Mouse (Mus musculus) forebrain, embryonic 15.5 days (tissue): ENCODE measurements at regions not wholly inside any gene's neighbourhood (a gene's known extent, or its start where the extent isn't known, plus 50 kb on each side); places are given as distances from the start of the nearest gene placed in this dataset.
A peak's percentile ranks its signal among the peaks of the same experiment; 100 is the strongest.

Experiments used
- ATAC-seq: fragments of 200-750 bp; cut with Nextera tagmentation; replicated peaks from 2 replicates; pipeline ENCODE4 v1.8.0; 2017; ENCODE audit warnings: mild to moderate bottlenecking, moderate TSS enrichment, moderate library complexity
- H3K27ac ChIP-seq: fragments of 300-500 bp; sonication (generic); replicated peaks from 2 replicates; pipeline ENCODE4 v1.5.1; 2015; ENCODE audit warnings: mild to moderate bottlenecking, inconsistent platforms
- H3K27me3 ChIP-seq: fragments of 300-500 bp; sonication (generic); 2 replicates; pipeline ENCODE4 v1.6.1; 2015; ENCODE audit warnings: inconsistent platforms
- H3K36me3 ChIP-seq: fragments of 300-500 bp; sonication (generic); 2 replicates; pipeline ENCODE4 v1.6.1; 2015; ENCODE audit warnings: mild to moderate bottlenecking, inconsistent platforms
- H3K4me1 ChIP-seq: fragments of 300-500 bp; sonication (generic); 2 replicates; pipeline ENCODE4 v1.6.1; 2015; ENCODE audit warnings: inconsistent platforms
- H3K4me2 ChIP-seq: fragments of 300-500 bp; sonication (generic); replicated peaks from 2 replicates; pipeline ENCODE4 v1.6.1; 2015; ENCODE audit warnings: mild to moderate bottlenecking, inconsistent platforms
- H3K4me3 ChIP-seq: fragments of 300-500 bp; sonication (generic); 2 replicates; pipeline ENCODE4 v1.5.1; 2015; ENCODE audit warnings: mild to moderate bottlenecking, inconsistent platforms
- H3K9ac ChIP-seq: fragments of 300-500 bp; sonication (generic); replicated peaks from 2 replicates; pipeline ENCODE4 v1.6.1; 2015; ENCODE audit warnings: mild to moderate bottlenecking, inconsistent platforms
- H3K9me3 ChIP-seq: fragments of 300-500 bp; sonication (generic); 2 replicates; pipeline ENCODE4 v1.6.1; 2016; ENCODE audit warnings: inconsistent platforms
- WGBS: fragments of 180-500 bp; shearing (Covaris S2); methylation state at CpG from one replicate; pipeline ENCODE4 v1.1.7; 2015; ENCODE audit warnings: mixed read lengths; 5-methylcytosine and 5-hydroxymethylcytosine counted together

- no peak overlapping the region for H3K9ac ChIP-seq
- ATAC-seq = peak; percentile 9; the same call in 1 of the 2 replicates
- WGBS = 63% methylated on average over 13 of the region's 13 CpGs
- no peaks in the 10 kb centered on the region for H3K27me3 ChIP-seq
- no peaks in the 10 kb centered on the region for H3K9me3 ChIP-seq
- no peak overlapping the region for H3K4me3 ChIP-seq
- H3K27ac ChIP-seq = 0 out of 2 replicates have a peak overlapping the region, but pooled peaks have one; percentile 3
- H3K36me3 ChIP-seq = no peaks in the 10 kb centered on the region
- H3K4me2 ChIP-seq = no peak overlapping the region
- peaks cover 28% of the 10 kb centered on the region for H3K4me1 ChIP-seq
These were observed 63.1 kb upstream of the Smndc1 start for GRCm38 (mm10) chr19:53453317-53453947.

- no peaks in the 10 kb centered on the region for H3K36me3 ChIP-seq
- 59% methylated on average over 3 of the region's 3 CpGs for WGBS
- H3K27ac ChIP-seq = no peak overlapping the region
- H3K9me3 ChIP-seq = no peaks in the 10 kb centered on the region
- no peak overlapping the region for H3K9ac ChIP-seq
- H3K27me3 ChIP-seq = no peaks in the 10 kb centered on the region
- no peak overlapping the region for H3K4me3 ChIP-seq
- no peak for ATAC-seq
- no peak overlapping the region for H3K4me2 ChIP-seq
- peaks cover 35% of the 10 kb centered on the region for H3K4me1 ChIP-seq
These were observed 62.0 kb upstream of the Smndc1 start for GRCm38 (mm10) chr19:53452360-53452759.

- Histone ChIP-seq H3K36me3 (no peaks in the 10 kb centered on the region), H3K4me3 (no peak overlapping the region), H3K27me3 (no peaks in the 10 kb centered on the region), H3K4me1 (peaks cover 35% of the 10 kb centered on the region), H3K4me2 (no peak overlapping the region), H3K9me3 (no peaks in the 10 kb centered on the region), H3K9ac (no peak overlapping the region), H3K27ac (peak overlapping the region; percentile 42; the same call in 1 of the 2 replicates)
- no peak for ATAC-seq
- 25% methylated on average over 13 of the region's 13 CpGs for WGBS
These were observed 61.1 kb upstream of the Smndc1 start for GRCm38 (mm10) chr19:53451388-53451922.

GRCm38 (mm10) chr19:53450624-53451387, 60.4 kb upstream of the Smndc1 start:
- H3K4me1 ChIP-seq = peaks cover 35% of the 10 kb centered on the region
- no peaks in the 10 kb centered on the region for H3K9me3 ChIP-seq
- no peaks in the 10 kb centered on the region for H3K36me3 ChIP-seq
- H3K27ac ChIP-seq = peak overlapping the region; percentile 42; the same call in 1 of the 2 replicates
- H3K9ac ChIP-seq = no peak overlapping the region
- H3K4me3 ChIP-seq = no peak overlapping the region
- no peaks in the 10 kb centered on the region for H3K27me3 ChIP-seq
- H3K4me2 ChIP-seq = no peak overlapping the region
- ATAC-seq = no peak; the same call in 1 of the 2 replicates
- WGBS = 64% methylated on average over 16 of the region's 17 CpGs

- H3K4me1 ChIP-seq = peaks cover 31% of the 10 kb centered on the region
- H3K27me3 ChIP-seq = no peaks in the 10 kb centered on the region
- no peak overlapping the region for H3K27ac ChIP-seq
- no peaks in the 10 kb centered on the region for H3K36me3 ChIP-seq
- H3K9me3 ChIP-seq = no peaks in the 10 kb centered on the region
- H3K9ac ChIP-seq = no peak overlapping the region
- WGBS = 89% methylated on average over 17 of the region's 17 CpGs
- H3K4me3 ChIP-seq = no peak overlapping the region
- no peak for ATAC-seq
- no peak overlapping the region for H3K4me2 ChIP-seq
These were observed 58.9 kb upstream of the Smndc1 start for GRCm38 (mm10) chr19:53449137-53449783.

- ATAC-seq = no peak
These were observed 57.8 kb upstream of the Smndc1 start for GRCm38 (mm10) chr19:53448206-53448605.

GRCm38 (mm10) chr19:53447754-53448153, 57.4 kb upstream of the Smndc1 start:
- WGBS = 26% methylated on average over 6 of the region's 6 CpGs
- Histone ChIP-seq H3K36me3 (no peaks in the 10 kb centered on the region), H3K4me2 (no peak overlapping the region), H3K9me3 (no peaks in the 10 kb centered on the region), H3K27ac (no peak overlapping the region), H3K4me1 (peaks cover 17% of the 10 kb centered on the region), H3K9ac (no peak overlapping the region), H3K27me3 (no peaks in the 10 kb centered on the region), H3K4me3 (no peak overlapping the region)
- no peak for ATAC-seq

More at GRCm38 (mm10) chr19:53448206-53448605, 57.8 kb upstream of the Smndc1 start:
- Histone ChIP-seq H3K4me1 (peaks cover 21% of the 10 kb centered on the region), H3K27me3 (no peaks in the 10 kb centered on the region), H3K9ac (no peak overlapping the region), H3K27ac (no peak overlapping the region), H3K36me3 (no peaks in the 10 kb centered on the region), H3K4me2 (no peak overlapping the region), H3K9me3 (no peaks in the 10 kb centered on the region), H3K4me3 (no peak overlapping the region)
- WGBS = 71% methylated on average over 10 of the region's 10 CpGs

GRCm38 (mm10) chr19:53446216-53446615, 55.8 kb upstream of the Smndc1 start:
- Histone ChIP-seq H3K9me3 (no peaks in the 10 kb centered on the region), H3K9ac (no peak overlapping the region), H3K4me2 (no peak overlapping the region), H3K4me1 (peaks cover 12% of the 10 kb centered on the region), H3K4me3 (no peak overlapping the region), H3K36me3 (no peaks in the 10 kb centered on the region), H3K27me3 (no peaks in the 10 kb centered on the region), H3K27ac (no peak overlapping the region)
- WGBS = 79% methylated on average over 5 of the region's 5 CpGs
- ATAC-seq = no peak

- no peaks in the 10 kb centered on the region for H3K36me3 ChIP-seq
- no peak for ATAC-seq
- no peak overlapping the region for H3K4me3 ChIP-seq
- no peak overlapping the region for H3K4me2 ChIP-seq
- H3K4me1 ChIP-seq = peaks cover 14% of the 10 kb centered on the region; the same call in 1 of the 2 replicates
- no peak overlapping the region for H3K9ac ChIP-seq
- no peaks in the 10 kb centered on the region for H3K27me3 ChIP-seq
- H3K9me3 ChIP-seq = no peaks in the 10 kb centered on the region
- 29% methylated on average over 5 of the region's 5 CpGs for WGBS
- no peak overlapping the region for H3K27ac ChIP-seq
These were observed 54.3 kb upstream of the Smndc1 start for GRCm38 (mm10) chr19:53444646-53445045.

- Histone ChIP-seq H3K4me2 (no peak overlapping the region), H3K9ac (no peak overlapping the region), H3K36me3 (no peaks in the 10 kb centered on the region), H3K9me3 (no peaks in the 10 kb centered on the region), H3K27ac (no peak overlapping the region), H3K4me1 (peaks cover 11% of the 10 kb centered on the region; the same call in 1 of the 2 replicates), H3K27me3 (no peaks in the 10 kb centered on the region), H3K4me3 (no peak overlapping the region)
- no peak for ATAC-seq
- WGBS = 84% methylated on average over 22 of the region's 22 CpGs
These were observed 52.6 kb upstream of the Smndc1 start for GRCm38 (mm10) chr19:53442756-53443654.

GRCm38 (mm10) chr19:53442132-53442610, 51.8 kb upstream of the Smndc1 start:
- no peaks in the 10 kb centered on the region for H3K9me3 ChIP-seq
- no peak overlapping the region for H3K4me2 ChIP-seq
- H3K27me3 ChIP-seq = no peaks in the 10 kb centered on the region
- H3K36me3 ChIP-seq = no peaks in the 10 kb centered on the region
- ATAC-seq = no peak
- no peak overlapping the region for H3K27ac ChIP-seq
- peaks cover 6% of the 10 kb centered on the region; the same call in 1 of the 2 replicates for H3K4me1 ChIP-seq
- 92% methylated on average over 4 of the region's 4 CpGs for WGBS
- no peak overlapping the region for H3K4me3 ChIP-seq
- H3K9ac ChIP-seq = no peak overlapping the region
